Mouse (Mus musculus) embryonic stem cell, embryonic (primary cell): ENCODE data around the gene Eml4.

Experiments
- CTCF ChIA-PET, 4 experiments: fragments of 300-600 bp in 2 of 4; fragments of 350-600 bp in 2 of 4; sonication (Branson Sonifier 250); formaldehyde crosslinking; loops; one replicate each; lab custom pipeline; 2022; ENCODE audit warnings: inconsistent platforms in 2 of 4; lab: Charles Lee
- POLR2A ChIA-PET, 4 experiments: fragments of 300-600 bp in 2 of 4; fragments of 350-600 bp in 2 of 4; sonication (Branson Sonifier 250); formaldehyde crosslinking; loops; one replicate each; lab custom pipeline; 2022; ENCODE audit warnings: antibody characterized with exemption in 4 of 4, inconsistent platforms in 1 of 4; lab: Charles Lee

Eml4 gene

DNA sequence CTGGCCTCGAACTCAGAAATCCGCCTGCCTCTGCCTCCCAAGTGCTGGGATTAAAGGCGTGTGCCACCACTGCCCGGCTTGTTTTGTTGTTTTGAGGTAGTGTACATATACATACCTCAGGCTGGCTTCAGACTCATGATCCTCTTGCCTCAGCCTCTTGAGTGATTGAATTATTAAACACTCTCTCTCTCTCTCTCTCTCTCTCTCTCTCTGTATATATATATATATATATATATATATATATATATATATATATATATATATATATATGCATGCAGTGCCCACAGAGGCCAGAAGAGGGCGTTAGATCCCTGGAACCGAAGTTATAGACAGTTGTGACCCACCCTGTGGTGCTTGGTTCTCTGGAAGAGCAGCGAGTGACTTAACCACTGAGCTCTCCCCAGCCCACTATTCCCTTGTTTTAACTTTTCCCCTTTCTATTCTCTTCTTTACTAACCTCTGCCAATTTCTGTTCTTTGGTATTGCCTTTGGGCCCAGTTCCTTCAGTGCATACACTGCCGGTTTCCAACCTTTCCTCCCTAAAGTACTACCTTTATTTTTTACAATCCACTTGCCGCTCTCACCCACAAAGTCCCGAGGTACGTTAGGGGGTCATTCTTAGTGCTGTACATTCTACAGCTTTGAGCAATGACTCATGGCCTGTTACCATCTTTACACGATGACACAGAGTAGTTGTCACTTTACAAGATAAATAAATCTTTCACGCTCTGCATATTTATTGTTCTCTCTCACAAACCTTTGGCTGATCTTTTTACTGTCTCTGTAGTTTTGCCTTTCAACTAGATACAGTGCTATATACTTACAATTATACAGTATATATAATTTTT, 13.5 kb upstream of the Eml4 start:
- CTCF ChIA-PET: interaction anchor here in 2 of 4 experiments (0.6 to 0.7 kb wide), 5 partner anchors 11 to 306 kb away, joined by 3 read pairs; no protein-coding TSS in a partner anchor
- POLR2A ChIA-PET: interaction anchor here in 2 of 4 experiments (0.6 to 0.9 kb wide), 3 partner anchors 25 to 298 kb away, joined by 3 to 4 read pairs (median 3); no protein-coding TSS in a partner anchor

DNA sequence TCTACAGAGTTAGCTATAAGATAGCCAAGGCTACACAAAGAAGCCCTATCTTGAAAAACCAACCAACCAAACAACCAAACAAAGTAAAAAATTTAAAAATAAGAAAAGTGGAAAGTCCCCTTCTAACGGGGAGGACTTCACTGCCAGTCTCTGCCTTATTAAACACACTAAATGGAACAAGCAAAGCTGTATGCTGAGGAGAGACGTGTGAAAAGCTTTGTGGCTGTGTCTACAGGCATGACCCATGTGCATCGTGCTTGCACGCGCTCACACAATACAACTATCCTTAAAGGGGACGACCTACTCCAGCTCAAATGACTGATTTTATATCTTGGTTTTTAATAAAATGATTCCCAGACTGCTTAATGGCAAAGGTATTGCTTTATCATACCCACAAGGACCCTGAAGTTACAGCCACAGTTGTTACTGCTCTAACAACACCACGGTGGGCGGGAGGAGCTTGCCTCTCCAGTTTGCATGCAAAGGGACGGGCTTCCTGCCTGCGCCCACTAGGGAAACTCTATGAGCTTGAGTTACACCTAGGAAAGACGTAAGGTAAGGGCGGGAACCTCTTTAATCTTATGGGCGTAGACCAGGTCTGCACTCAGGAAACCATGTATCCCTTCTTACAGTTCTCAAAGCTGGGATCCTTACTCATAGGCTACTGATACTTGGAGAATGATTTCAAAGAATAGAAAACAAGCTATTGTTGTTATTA, 11.2 kb upstream of the Eml4 start:
- CTCF ChIA-PET: interaction anchor here in 2 of 4 experiments (1.1 to 1.5 kb wide), 3 partner anchors 13 to 280 kb away, joined by 3 read pairs; no protein-coding TSS in a partner anchor
- POLR2A ChIA-PET: interaction anchor here in 3 of 4 experiments (0.6 to 1.8 kb wide), 8 partner anchors 10 to 180 kb away, joined by 3 to 5 read pairs (median 3); no protein-coding TSS in a partner anchor

DNA sequence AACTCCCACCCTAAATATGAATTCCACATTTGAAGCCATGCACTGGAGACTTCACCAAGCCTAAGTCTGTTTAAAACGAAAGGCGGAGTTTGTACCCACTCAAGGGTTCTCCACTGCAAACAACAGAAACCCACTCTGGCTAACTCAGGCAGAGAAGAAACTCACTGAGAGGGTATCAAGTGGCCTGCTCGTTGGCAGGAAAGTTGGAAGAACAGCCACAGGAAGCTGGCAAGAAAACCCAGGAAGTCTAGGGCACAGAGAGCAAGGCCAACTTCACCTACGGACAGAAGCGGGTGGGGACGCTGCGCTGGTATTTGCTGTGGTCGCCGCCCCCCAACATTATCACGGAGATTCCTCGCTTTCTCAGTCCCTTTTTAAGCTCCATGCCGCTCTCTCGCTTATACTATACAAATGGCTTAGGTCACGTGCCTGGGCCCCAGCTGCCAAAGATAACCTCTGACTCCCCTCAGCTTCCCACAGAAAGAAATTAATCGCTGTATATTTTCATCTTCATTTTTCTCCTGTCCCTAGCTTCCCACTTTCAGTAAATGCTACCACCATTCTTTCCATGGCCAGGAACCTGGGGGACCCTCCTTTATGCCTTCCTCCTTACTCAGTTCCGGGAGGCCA, 9.7 kb upstream of the Eml4 start:
- ChIA-PET CTCF (interaction anchor here in 1 of 4 experiments (1.5 kb wide), 1 partner anchor 15 kb away, joined by 3 read pairs; no protein-coding TSS in a partner anchor), POLR2A (interaction anchor here in 2 of 4 experiments (0.6 to 1.8 kb wide), 6 partner anchors 9 to 166 kb away, joined by 3 to 5 read pairs (median 3); no protein-coding TSS in a partner anchor)

DNA sequence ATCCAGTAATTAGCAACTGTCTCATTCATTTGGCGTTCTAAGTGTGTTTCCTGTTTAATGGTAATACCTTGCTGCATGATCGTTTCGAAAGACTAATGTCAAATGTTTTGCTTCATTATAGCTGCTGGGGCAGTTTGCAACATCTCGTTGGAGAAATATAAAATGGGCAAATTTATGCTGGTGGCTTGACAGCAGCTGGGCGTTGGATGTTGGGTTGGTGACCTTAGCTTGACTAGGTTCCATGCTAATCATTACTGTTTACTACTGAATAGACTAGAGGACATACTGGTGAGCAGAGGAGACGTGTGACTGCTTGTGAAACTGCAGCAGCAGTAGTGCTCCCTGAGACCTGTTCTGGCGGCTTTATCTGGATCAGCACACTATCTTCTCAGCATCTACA, 6.5 kb upstream of the Eml4 start:
- POLR2A ChIA-PET: interaction anchor here in 1 of 4 experiments (0.6 kb wide), 1 partner anchor 10 kb away, joined by 3 read pairs; no protein-coding TSS in a partner anchor

DNA sequence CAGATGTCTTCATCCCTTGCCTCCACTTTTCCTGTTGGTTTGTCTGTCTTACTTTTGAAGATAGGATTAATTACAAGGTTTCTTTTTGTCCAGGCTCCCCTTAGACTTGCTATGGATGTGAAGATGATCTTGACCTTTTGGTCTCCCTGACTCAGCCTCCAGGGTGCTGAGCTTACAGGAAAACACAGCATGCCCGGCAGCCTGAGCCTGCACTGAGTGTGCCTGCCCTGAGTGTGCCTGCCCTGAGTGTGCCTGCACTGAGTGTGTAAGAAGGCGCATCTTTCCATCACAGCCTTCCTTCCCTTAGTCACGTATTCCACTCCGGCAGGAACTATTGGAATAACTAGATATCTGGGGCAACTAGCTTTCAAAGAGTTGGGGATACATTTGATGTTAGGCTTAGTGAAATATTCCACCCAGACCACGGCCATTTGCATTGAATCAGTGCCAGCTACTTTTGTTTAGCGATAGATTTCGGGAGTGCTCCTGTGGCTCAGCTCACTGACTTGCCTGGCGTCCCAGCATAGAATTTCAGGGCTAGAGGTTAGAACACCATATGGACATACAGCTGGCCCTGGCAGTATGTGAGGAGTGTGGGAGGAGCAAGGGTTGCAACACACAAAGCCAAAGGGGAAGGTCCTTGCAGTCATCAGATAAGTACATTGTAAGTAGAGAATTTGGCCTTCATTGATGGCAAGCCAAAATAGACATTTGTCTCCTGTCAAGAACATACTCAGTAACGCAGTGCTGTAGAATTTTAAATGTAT, 2.5 kb upstream of the Eml4 start:
- ChIA-PET CTCF (interaction anchor here in 1 of 4 experiments (0.5 kb wide), 1 partner anchor 11 kb away, joined by 3 read pairs; no protein-coding TSS in a partner anchor), POLR2A (interaction anchor here in 1 of 4 experiments (0.9 kb wide), 1 partner anchor 21 kb away, joined by 3 read pairs; no protein-coding TSS in a partner anchor)

More for the DNA sequence above, 6.5 kb upstream of the Eml4 start:
- CTCF ChIA-PET: interaction anchor here in 2 of 4 experiments (0.5 to 0.8 kb wide), 2 partner anchors 464 to 499 kb away, joined by 4 read pairs; no protein-coding TSS in a partner anchor

DNA sequence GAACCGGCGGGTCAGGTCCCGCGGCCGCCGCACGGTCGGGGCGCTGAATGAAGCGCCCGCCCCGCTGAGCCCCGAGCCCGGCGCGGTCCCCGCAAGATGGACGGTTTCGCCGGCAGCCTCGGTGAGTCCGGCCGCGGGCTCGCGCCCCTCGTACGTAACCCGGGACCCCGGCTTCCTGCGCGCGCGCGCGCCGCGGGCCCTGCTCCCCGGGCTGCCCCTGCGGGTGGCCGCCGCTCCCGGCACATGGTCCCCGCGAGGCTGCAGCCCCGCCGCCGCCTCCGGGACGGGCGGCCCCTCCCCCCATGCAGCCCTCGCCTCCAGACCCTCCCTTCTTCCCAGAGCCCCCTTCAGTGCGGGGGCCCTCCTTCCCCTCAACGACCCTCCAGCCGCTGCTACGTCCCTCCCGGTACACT, 394 bp downstream of the Eml4 start:
- CTCF ChIA-PET: no interaction called here
- POLR2A ChIA-PET: interaction anchor here in 1 of 4 experiments (0.6 kb wide), 1 partner anchor 176 kb away, joined by 3 read pairs; no protein-coding TSS in a partner anchor

DNA sequence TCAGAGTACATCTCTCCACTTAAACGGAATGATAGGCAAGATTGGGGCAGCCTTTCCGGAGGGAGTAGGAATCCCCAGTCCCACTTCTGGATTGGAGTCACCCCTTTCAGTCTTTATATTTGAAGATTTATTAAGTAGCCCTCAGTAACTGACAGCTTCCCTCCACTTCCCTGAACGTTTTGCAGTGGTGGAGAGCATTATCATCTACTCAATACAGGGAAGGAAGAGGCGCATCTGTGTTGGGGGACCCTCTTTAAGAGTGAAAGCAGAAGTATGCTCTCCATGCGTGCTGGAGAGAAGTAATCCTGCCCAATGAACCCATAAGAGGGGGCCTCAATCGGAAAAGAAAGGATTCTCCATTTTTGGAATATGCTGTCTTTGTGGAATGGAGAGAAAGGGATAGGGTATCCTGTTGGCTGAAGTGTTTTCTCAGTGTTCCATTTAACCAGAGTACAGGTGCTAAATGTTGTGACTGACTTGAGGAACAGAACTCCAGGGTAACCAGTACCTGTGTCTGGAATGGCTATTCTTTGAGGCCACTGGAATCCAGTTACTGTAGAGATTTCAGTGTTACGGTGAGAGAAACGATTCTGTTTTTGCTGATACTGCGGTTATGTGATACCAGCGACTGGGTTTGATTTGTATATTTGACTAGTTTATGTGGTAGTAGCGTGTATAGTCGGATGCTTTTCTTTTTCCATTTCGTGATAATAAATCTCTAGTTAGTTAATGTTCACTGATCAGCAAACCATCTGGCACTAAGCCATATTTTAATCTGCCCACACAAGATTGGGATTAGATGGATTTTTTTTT, 1.1 kb downstream of the Eml4 start:
- CTCF ChIA-PET: no interaction called here
- POLR2A ChIA-PET: interaction anchor here in 1 of 4 experiments (0.6 kb wide), 1 partner anchor 175 kb away, joined by 3 read pairs; no protein-coding TSS in a partner anchor

DNA sequence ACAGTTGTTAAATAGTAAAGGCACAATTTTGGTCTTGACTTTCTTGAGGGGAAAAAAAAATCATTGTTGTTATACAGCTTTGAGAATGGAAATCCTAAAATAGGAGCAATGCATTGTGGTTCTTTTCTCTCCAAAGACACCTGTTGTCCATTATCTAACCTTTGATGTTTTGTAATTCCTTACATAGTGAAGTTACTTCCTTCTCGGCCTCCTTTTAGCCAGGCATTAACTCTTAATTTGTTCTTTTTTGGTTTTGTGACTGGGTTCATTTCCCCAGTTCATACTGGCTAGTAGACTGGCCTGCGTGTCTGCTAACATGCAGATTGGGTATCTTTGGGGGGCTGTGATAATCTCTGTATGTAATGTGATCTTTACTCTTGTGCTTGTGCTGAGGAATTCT, 1.7 kb downstream of the Eml4 start:
- CTCF ChIA-PET: no interaction called here
- POLR2A ChIA-PET: interaction anchor here in 1 of 4 experiments (1.1 kb wide), 1 partner anchor 21 kb away, joined by 4 read pairs; no protein-coding TSS in a partner anchor

DNA sequence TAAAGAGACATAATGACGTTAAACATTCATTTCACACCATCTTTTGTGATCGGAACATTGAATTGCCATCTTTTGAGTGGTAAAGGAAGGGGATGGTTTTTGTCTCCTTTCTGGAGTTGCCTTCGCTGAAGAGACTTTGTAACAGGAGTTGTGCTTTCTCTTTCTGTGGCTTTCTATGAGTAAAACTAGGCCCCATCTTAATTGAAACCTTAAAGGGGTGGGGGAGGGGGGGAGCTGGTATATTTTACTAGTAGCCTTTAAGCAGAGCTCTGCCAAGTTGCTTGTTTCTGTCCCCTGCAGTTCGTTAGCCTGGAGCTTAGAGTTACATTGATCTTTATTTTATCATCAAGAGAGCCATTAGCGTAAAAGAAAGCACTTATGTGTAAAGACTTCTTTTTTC, 2.3 kb downstream of the Eml4 start:
- POLR2A ChIA-PET: interaction anchor here in 2 of 4 experiments (0.6 to 1.1 kb wide), 4 partner anchors 20 to 145 kb away, joined by 4 to 5 read pairs (median 5); no protein-coding TSS in a partner anchor
- CTCF ChIA-PET: interaction anchor here in 1 of 4 experiments (0.6 kb wide), 1 partner anchor 233 kb away, joined by 4 read pairs; no protein-coding TSS in a partner anchor

DNA sequence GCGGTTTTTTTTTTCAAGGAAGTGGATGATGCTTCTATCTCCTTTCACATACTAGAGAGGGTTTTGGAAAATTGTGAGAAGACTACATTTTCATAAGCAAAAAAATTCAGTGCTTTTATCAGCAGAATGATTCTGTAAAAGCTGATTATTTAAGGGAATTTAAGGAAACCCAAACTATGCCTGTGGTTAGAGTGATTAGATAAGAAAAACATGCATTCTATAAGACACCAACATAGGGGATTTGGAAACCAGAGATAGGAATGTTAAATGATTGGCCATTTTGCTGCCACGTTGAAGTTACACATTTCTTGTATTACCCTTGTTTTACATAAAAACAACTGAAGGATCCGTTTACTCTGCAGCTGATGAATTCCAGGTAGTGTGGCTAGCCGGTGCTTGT, 2.7 kb downstream of the Eml4 start:
- ChIA-PET POLR2A (interaction anchor here in 2 of 4 experiments (0.6 to 1.1 kb wide), 4 partner anchors 20 to 145 kb away, joined by 4 to 5 read pairs (median 5); no protein-coding TSS in a partner anchor), CTCF (interaction anchor here in 1 of 4 experiments (0.6 kb wide), 1 partner anchor 232 kb away, joined by 4 read pairs; no protein-coding TSS in a partner anchor)

DNA sequence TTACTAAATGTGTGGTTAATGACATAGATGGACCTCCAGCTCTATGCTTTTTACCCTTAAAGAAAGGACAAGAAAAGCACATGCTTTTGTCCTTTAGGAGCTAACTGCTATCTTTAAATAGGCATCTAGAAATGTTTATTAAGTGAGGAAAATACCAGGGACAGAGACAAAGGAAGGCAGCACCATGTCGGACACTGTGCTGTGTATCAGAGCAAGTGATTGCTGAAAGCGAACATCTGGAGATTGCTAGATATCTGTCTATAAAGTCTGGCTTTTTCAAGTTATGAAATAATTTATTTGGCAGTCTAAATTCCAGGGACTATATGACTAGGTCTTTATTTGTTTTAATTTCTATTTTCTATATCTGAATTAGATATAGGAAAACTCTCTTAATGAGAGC, 4.8 kb downstream of the Eml4 start:
- ChIA-PET CTCF (no interaction called here), POLR2A (interaction anchor here in 2 of 4 experiments (0.7 to 1.5 kb wide), 2 partner anchors 10 to 15 kb away, joined by 3 to 4 read pairs; no protein-coding TSS in a partner anchor)

DNA sequence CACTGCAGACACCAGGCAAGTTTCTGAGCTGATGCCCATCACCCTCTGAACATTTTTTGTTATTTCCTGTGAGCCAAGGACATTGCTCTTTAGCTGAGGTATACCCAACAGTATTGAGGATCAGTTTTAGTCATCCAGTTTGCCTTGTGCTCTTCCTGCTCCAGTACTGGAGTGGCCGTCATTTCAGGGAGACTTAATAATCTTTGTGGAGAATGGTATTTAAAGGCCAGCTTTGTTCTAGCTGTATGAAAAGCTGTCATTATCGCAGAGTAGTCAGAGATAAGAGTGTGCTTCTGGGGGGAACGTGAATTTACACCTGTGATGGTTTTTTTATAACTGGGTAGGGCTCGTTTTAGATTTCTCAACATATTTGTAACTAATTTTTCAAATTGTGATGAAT, 9.2 kb downstream of the Eml4 start:
- POLR2A ChIA-PET: interaction anchor here in 2 of 4 experiments (0.6 to 1.8 kb wide), 4 partner anchors 13 to 20 kb away, joined by 3 to 4 read pairs (median 4); no protein-coding TSS in a partner anchor

DNA sequence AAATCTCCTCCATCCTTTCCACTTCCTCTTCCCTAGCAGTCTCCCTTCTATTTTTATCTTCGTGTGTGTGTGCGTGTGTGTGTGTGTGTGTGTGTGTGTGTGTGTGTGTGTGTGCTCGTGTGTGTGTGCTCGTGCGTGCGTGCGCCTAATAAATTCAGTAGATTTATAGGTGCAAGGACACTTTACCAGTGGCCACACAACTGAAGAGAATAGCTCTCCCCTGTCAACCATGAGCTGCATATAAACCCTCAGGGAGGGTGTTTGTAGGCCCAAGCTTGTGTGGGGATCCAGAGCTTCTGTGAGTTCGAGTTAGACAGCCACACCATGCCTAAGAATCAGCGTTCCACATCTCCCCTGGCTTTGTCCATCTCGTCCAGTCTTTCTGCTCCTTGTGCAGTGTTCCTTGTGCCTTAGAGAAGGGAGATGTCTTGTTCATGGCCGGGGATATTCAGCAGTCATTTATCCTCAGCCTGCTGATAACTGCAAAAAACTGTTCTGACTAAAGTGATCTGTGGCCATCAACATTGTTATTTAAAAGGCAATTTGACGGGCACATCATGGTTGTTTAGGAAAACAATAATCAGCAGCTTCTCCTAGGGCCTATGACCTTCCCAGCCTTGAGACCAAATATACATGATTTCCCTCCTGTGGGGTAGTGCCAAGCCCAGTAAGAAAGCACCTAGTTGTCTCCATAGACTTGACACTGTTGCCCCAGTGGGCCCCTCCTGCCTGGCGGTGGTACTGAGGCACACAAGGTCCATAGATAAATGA, 10.2 kb downstream of the Eml4 start:
- CTCF ChIA-PET: interaction anchor here in 2 of 4 experiments (0.5 to 0.6 kb wide), 2 partner anchors 24 to 721 kb away, joined by 3 read pairs; no protein-coding TSS in a partner anchor
- POLR2A ChIA-PET: interaction anchor here in 2 of 4 experiments (0.7 to 1.7 kb wide), 9 partner anchors 10 to 472 kb away, joined by 3 to 11 read pairs (median 3); no protein-coding TSS in a partner anchor

More for the DNA sequence above, 9.2 kb downstream of the Eml4 start:
- CTCF ChIA-PET: no interaction called here

DNA sequence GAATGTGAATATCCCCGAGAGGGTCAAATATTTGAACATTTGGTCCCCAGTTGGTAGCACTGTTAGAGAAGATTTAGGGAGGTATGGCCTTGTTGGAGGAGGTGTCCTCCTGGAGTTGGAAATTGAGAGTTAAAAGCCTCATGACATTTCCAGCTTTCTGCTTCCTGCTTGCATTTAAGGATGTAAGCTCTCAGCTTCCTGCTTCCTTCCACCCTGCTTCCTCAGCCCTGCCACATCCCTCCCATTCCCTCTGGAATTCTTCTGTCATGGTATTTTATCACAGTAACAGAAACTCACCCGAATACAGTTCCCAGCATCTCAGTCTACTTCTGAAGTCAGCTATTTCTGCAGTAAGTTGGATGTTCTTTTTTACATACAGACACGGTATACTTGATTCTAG, 12.3 kb downstream of the Eml4 start:
- ChIA-PET POLR2A (interaction anchor here in 3 of 4 experiments (0.5 to 1.7 kb wide), 3 partner anchors 23 to 261 kb away, joined by 3 to 4 read pairs (median 4); no protein-coding TSS in a partner anchor), CTCF (interaction anchor here in 1 of 4 experiments (0.6 kb wide), 1 partner anchor 151 kb away, joined by 3 read pairs; no protein-coding TSS in a partner anchor)

DNA sequence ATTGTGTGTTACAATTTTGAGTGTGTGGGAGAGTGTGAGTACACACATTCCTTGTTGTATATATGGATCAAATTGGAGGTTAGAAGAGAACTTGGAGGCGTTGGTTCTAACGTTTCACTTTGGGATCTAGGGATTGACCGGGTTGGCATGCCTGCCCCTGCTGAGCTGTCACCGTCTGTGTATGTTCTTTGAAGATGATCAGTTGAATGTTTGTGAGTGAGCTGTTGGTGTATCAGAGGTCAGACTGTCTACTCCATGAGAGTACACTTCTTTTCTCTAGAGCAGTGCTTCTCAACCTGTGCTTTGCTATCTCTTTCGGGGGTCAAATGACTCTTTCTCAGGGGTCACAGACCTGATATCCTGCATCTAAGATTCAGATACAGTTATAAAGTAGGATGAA, 13.6 kb downstream of the Eml4 start:
- ChIA-PET CTCF (no interaction called here), POLR2A (interaction anchor here in 3 of 4 experiments (0.5 to 1.2 kb wide), 3 partner anchors 8 to 361 kb away, joined by 3 to 5 read pairs (median 4); no protein-coding TSS in a partner anchor)
